Mouse (Mus musculus) regulatory T cell (primary cell): ENCODE measurements at regions not wholly inside any gene's neighbourhood (a gene's known extent, or its start where the extent isn't known, plus 50 kb on each side); places are given as distances from the start of the nearest gene placed in this dataset.
"Not testable (repeated sequence)": the region's sequence is repeated elsewhere in the genome, so short reads cannot be mapped to it uniquely, and the experiment has no call there.

Experiments used
- in situ Hi-C: fragments of 300-600 bp; cut with MboI, MseI; formaldehyde crosslinking; loops from one replicate; pipeline ENCODE4 v1.15.1; 2025; ENCODE audit warnings: high pct_unique_total_duplicates

DNA sequence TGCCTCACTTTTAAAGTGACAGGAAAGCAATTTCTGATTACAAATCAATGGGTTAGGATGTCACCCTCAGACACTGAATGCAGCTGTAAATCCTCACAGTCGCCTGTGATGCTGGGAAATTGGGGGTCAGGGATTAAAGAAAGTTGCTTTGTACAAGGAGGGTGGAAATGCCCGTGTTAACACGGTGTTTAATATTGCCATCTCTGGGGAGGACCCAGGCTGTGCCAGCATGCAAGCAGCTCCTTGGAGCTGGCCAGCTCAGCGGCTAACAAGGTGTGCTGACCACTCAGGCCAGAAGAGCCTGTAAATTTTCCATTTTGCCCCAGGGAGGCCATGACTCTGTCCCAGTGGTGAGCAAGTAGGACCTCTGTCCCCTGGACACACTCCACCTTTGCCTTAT, 522.5 kb upstream of the Sall1 start:
- in situ Hi-C loops = no loop called here

GRCm38 (mm10) chr8:89565147-89565826, 521.3 kb upstream of the Sall1 start:
- in situ Hi-C loops = no loop called here

DNA sequence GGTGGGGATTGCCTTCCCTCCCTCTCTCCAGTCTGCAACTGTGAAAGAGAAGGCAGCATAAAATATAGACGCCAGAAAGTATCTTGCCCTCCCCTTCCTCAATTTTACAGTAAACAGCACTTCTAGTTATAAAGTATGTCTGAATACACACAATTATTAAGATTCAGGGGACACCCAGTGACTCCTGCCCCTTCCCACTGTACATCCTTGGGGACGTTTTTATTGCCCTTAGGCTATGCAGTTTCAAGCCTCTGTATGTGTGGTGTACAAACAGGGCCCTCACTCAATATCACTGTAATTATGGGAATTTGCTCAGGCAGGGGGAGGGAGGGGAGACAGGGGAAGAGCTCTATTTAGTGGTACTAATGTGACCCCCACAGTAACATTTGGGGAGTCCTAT, 519.6 kb upstream of the Sall1 start:
- in situ Hi-C loops = no loop called here

- in situ Hi-C loops = no loop called here
Measured at GRCm38 (mm10) chr8:89562597-89562996, 518.6 kb upstream of the Sall1 start.

- in situ Hi-C loops = no loop called here
Measured at GRCm38 (mm10) chr8:89541231-89541630, 497.3 kb upstream of the Sall1 start.

DNA sequence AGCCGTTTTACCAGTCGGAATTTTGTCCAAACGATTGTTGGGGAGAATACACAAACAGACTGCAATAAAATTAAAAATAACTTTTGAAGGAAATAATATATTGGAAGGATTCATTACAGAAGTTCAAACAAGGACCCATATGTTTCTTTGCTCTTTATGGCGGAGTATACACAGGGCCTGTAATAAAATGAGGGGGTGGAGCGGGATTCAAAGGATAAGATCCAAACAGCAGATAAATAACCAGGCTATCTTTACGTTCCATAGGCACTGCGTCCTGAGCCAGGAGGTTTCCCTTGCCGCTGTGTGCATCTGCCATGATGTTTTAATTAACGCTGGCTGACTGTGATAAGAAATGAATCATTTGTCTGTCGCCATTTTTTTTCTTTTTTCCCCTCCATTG, 490.6 kb upstream of the Sall1 start:
- in situ Hi-C loops = no loop called here

DNA sequence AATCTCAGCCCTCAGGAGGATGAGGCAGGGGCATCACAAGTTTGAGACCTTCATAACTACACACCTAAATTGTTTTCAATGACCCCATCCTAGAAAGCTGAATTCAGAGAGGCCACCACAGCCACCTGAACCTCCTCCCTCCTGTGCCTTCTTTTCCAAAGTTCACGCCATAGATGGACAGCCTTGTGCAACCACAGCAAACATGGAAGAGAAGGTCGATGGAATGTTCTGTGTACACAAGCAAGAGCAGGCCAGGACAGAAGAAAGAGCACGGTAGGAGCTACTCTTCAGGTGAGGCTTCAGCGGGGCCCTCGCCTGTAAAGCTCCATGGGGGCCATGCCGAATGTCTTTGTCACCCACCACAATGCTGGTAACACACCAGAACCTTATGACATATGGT, 481.1 kb upstream of the Sall1 start:
- in situ Hi-C loops = no loop called here

GRCm38 (mm10) chr8:89523336-89523735, 479.4 kb upstream of the Sall1 start:
- in situ Hi-C loops = no loop called here

DNA sequence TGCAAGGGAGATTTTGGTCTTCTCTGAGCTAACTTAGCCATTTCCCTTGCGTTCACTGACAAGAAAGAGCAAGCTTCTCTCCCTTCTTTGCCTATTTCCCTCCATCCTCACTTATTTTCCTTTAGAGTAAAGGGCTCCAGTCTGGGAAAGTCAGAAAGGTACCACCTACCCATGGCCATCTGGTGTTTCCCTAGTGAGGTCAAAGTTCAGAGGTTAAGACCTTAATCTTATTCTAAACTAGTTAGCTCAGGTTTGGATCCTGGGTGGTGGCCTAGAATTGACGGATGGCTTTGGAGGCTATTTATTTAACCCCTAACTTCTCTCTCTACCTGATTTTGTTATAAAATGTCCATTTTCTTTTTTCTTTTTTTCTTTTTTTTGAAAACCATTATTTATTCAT, 472.6 kb upstream of the Sall1 start:
- in situ Hi-C loops = no loop called here

- in situ Hi-C loops = no loop called here
Measured at GRCm38 (mm10) chr8:89514270-89514669, 470.3 kb upstream of the Sall1 start.

DNA sequence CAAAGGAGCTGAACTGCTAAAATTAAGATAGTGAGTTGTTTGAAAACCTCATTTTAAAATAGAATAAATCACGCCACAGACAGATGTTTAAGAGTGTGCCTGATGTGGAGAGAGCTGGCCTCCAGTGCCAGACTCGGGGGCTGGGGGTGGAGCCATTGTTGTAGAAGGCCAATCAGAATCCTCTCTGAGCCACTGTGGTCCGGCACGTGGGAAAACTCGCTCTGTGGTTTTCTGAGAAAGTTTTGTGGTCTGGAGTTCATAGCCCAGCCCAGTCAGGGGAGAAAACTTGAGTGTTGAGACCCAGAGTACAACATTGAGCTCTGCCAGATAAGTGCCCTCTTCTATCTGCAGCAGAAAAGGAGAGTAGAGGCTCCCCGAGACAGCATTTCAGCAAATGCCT, 463.7 kb upstream of the Sall1 start:
- in situ Hi-C loops = no loop called here

GRCm38 (mm10) chr8:89503545-89504234, 459.7 kb upstream of the Sall1 start:
- in situ Hi-C loops = no loop called here

DNA sequence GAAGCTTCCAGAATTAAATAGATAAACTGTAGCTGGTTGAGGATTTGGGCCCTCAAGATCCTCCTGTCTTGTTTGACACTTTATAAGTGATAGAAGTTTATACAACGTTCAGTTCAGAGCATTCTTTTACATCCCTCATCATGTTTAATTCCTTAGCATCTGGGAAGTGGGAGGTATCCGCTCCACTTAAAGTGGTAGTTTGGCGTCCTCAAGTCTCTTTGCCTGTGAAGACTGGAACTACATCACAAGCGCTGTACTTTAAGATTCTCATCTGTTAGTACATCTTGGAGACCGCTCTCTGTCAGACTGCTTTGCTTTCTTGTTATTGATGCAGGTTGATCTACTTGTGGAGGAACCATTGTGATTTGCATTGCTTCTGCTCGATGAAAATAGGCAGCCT, 459.1 kb upstream of the Sall1 start:
- in situ Hi-C loops = no loop called here

DNA sequence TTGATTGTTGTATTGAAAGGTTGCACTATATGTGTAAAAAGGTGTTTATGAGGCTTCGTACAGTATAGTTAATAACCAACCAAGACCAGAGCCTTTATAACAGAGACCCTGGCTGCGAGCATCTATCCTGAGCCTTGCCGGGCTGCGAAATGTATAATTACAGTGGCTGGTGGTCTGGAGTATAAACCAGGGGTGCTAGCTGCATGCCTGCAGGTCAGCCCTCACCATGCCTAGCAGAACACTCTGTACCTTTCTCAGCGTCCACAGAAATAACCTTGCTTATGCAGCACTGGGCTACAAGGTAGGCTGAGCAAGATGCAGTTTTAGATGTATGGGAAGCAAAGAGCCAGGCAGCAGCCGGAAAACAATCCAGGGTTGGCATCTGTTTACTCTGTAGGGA, 457.8 kb upstream of the Sall1 start:
- in situ Hi-C loops = no loop called here

GRCm38 (mm10) chr8:89499831-89500230, 455.9 kb upstream of the Sall1 start:
- in situ Hi-C loops = no loop called here

DNA sequence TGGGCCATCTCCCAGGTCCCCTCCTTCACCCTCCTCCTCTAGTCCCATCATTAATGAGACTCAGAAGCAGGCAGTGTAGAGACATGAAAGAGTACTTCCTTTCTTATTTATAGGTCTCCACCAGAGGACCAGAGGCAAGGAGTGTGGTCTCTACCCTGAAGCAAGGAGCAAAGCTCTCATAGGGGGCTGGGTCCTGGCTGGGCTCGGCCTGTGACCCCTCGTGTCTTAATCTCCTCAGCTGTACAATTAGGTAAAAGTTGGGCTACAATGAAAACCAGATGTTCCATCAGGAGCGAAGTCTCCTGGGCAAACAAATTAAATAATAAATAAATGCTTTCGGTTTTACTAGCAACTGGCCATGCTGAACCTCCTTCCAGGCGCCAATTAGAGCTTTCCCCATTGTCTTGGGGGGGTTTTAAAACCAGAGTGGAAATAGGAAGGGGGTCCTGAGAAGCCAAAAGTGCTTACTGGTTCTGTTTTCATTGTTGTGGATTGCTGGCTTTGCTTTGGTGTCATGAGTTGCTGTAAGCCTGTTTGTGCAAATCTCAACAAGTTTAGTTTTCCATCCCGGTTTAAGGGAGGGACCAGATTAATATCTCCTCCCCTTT, 454.2 kb upstream of the Sall1 start:
- in situ Hi-C loops = no loop called here

DNA sequence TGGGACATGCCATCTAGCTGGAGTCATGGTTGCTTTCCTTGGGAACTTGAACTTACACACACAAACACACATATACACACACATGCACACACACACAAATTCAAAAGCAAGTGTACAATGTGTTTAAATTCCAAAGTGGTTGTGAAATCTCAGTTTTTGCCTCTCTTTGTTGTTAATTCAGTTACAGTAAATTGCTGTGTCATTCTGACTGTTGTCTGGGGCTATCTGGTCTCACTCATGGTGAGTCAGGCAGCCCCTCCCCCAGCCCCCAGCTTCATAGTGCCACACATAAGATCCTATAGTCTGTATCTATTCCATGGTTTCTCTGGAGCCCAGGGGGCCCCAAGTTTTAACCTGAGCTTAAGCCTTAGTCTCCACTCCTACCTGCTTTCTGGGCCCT, 448.4 kb upstream of the Sall1 start:
- in situ Hi-C loops = no loop called here

DNA sequence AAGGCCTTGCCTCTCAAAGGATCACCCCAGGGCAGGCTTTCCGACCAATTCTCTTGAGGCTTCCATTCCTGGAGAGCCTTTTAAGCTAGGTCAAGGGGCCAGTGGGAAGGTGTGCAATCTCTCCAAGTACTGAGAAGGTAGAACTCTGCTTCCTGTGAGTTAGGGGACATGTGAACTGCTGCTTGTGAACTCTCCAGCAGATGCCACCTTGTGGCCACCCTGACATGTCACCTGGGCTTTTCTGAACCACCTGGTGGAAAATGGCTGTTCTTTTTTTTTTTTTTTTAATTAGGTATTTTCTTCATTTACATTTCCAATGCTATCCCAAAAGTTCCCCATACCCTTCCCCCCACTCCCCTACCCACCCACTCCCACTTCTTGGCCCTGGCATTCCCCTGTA, 438.5 kb upstream of the Sall1 start:
- in situ Hi-C loops = not testable (repeated sequence)

- in situ Hi-C loops = no loop called here
Measured at GRCm38 (mm10) chr8:89476930-89477329, 433.0 kb upstream of the Sall1 start.

DNA sequence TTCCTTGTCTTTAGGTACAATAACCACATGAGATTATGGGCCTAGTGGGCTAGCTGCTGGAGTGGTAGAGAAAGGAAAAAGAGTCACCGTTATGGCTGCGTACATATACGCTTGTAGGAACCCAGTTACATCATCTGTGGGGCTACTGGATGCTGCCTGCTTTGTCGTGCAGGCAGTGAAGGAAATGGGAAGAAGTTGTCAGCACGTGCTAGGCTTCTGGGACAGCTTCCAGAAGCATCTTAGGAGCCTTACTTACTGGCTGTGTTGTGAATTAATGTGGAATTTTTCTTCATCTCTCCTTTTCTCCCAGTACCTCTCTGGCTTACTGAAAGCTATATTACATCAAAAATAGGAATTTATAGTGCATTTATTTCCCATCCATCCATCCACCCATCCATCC, 427.2 kb upstream of the Sall1 start:
- in situ Hi-C loops = no loop called here

DNA sequence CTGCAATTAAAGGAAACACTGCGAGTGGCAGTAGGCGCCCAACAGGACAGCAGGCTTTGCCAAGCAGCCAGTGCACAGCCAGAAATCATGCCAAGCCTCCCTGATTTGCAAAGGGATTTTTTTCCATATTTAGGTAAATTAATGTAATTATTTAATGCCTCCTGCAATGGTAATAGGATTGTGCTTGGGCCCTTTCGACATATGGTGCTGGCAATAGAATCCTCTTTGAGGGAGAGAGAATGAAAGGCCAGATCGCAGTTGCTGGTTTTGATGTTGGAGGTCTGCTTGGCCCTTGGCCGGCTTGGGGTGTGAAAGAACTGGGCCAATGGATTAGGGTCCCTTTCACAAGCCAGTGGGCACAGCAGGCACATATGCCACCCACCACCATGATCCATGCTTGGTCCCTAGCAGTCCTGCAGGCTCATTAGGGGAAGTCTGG, 424.8 kb upstream of the Sall1 start:
- in situ Hi-C loops = no loop called here

- in situ Hi-C loops = no loop called here
Measured at GRCm38 (mm10) chr8:89465211-89465753, 421.3 kb upstream of the Sall1 start.

DNA sequence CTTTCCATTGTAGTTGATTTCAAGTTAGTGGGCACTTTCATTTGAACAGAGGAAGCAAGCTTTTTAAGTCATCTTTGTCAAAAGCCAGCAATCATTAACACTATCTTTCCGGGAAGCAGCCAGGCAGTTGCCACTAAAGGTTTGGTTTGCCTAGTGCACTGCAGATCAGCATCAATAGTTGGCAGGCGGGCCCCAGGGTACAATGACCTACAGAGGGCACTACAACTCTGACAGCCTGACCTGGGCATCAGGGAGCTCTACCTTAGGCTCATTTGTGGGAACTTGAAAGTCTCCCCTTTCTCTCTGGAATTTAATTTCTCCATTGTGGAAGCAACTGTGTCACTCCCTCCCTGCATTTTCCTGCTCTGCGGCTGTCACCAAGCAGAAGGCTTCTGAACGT, 412.6 kb upstream of the Sall1 start:
- in situ Hi-C loops = no loop called here
